Mouse (Mus musculus): ENCODE results near the gene Lrch1.

DNA sequence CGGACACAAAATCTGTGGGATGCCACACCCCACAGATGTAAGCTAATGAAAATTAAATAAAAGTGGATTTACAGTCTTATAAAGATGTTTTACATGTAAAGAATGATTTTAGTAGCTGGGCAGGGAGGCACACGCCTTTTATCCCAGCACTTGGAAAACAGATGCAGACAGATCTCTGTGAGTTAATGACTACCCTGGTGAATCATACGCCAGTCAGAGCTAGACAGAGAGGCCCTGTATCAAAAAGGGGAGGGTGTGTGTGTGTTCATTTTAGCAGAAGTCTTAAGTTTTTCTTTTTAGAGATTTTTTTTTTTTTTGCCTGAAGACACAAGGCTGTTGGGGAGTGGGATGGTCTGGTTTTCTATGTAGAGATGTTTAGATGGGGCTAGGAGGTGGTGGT, 160.0 kb downstream of the Lrch1 start:
- TF ChIP-seq CTCF (IDR thresholded peaks at IDR 0.05; ENCODE audit: borderline replicate concordance, insufficient read depth, low read depth, low read length) (no peak), POLR2A (IDR thresholded peaks at IDR 0.05; ENCODE audit: borderline replicate concordance, insufficient read depth, low read length) (no peak)

All from cerebellum, adult 2 months (tissue).